Mouse (Mus musculus): ENCODE measurements around the gene Hdac6. TPM values are rescaled to one million over a fixed set of nuclear protein-coding genes. Genes with fewer than 3 reads are reported as not detected.

The Hdac6 gene
- total RNA-seq, 1 experiment from 2014 or later, result 10.0 TPM

Other genes with a start within 250 kb of the Hdac6 start
- 31.2 and 46.8 TPM in 2 replicates for gene Wdr45, start 233.6 kb downstream of the Hdac6 start, total RNA-seq (2017)
- not detected in 2 replicates for gene Gm45208, start 225.6 kb downstream of the Hdac6 start, total RNA-seq (2017)
- 7.0 and 7.1 TPM in 2 replicates for gene Praf2, start 219.4 kb downstream of the Hdac6 start, total RNA-seq (2017)
- gene Ccdc120, start 197.0 kb downstream of the Hdac6 start, total RNA-seq (2017), result 1.8 and 2.1 TPM in 2 replicates
- 9.6 and 12.4 TPM in 2 replicates for gene Tfe3, start 185.3 kb downstream of the Hdac6 start, total RNA-seq (2017)
- 48.4 TPM in 2 replicates for gene Gripap1, start 158.1 kb downstream of the Hdac6 start, total RNA-seq (2017)
- gene Kcnd1, start 125.6 kb downstream of the Hdac6 start, total RNA-seq (2017), result 0.63 and 2.1 TPM in 2 replicates
- gene Otud5, start 106.5 kb downstream of the Hdac6 start, total RNA-seq (2017), result 73.7 and 89.4 TPM in 2 replicates
- 3.1 and 7.8 TPM in 2 replicates for gene Pim2, start 69.6 kb downstream of the Hdac6 start, total RNA-seq (2017)
- 17.2 and 25.7 TPM in 2 replicates for gene Slc35a2, start 63.9 kb downstream of the Hdac6 start, total RNA-seq (2017)
- gene Pqbp1, start 48.6 kb downstream of the Hdac6 start, total RNA-seq (2017), result 167 and 186 TPM in 2 replicates
- gene Timm17b, start 48.5 kb downstream of the Hdac6 start, total RNA-seq (2017), result 39.3 and 51.9 TPM in 2 replicates
- gene Gm10491, start 40.1 kb downstream of the Hdac6 start, total RNA-seq (2017), result not detected in 2 replicates
- gene Gm10490, start 38.3 kb downstream of the Hdac6 start, total RNA-seq (2017), result 1.2 TPM in 1 of 2 replicates, not detected in the other
- gene Pcsk1n, start 28.1 kb downstream of the Hdac6 start, total RNA-seq (2017), result not detected in 2 replicates
- gene Eras, start 19.3 kb downstream of the Hdac6 start, total RNA-seq (2017), result not detected in 2 replicates
- gene Gata1, start 30.2 kb upstream of the Hdac6 start, total RNA-seq (2017), result 8.6 and 19.1 TPM in 2 replicates
- gene Glod5, start 70.6 kb upstream of the Hdac6 start, total RNA-seq (2017), result not detected in 2 replicates
- gene Suv39h1, start 126.9 kb upstream of the Hdac6 start, total RNA-seq (2017), result 51.2 and 65.4 TPM in 2 replicates
- gene Was, start 142.6 kb upstream of the Hdac6 start, total RNA-seq (2017), result 97.1 and 98.4 TPM in 2 replicates
- 41.6 and 44.4 TPM in 2 replicates for gene Wdr13, start 185.0 kb upstream of the Hdac6 start, total RNA-seq (2017)
- gene Rbm3, start 198.0 kb upstream of the Hdac6 start, total RNA-seq (2017), result 1,086 and 1,580 TPM in 2 replicates
- gene Tbc1d25, start 228.3 kb upstream of the Hdac6 start, total RNA-seq (2017), result 7.8 and 8.2 TPM in 2 replicates
- gene Ebp, start 245.6 kb upstream of the Hdac6 start, total RNA-seq (2017), result 59.0 and 60.6 TPM in 2 replicates

Measured in hematopoietic stem cell, adult 5-6 weeks (primary cell).